Mouse (Mus musculus) cerebellum, adult 2 months (tissue): ENCODE results near the gene R3hdm2. TPM values are rescaled to one million over a fixed set of nuclear protein-coding genes. Genes with fewer than 3 reads are reported as not detected.
A peak's percentile ranks its signal among the peaks of the same experiment; 100 is the strongest.

Source experiments
- DNase-seq, 2 experiments: peaks; one replicate each; pipeline ENCODE4 v3.0.0; 2021
- H3K27ac ChIP-seq: fragments of 200-500 bp; 2 replicates; pipeline ENCODE4 v1.5.1; 2012; ENCODE audit warnings: low read length, control low read depth, inconsistent platforms; ENCODE audit not compliant: insufficient read depth
- H3K27me3 ChIP-seq: fragments of 200-500 bp; 2 replicates; pipeline ENCODE4 v1.6.1; 2012; ENCODE audit warnings: inconsistent platforms, mild to moderate bottlenecking, low read length, moderate library complexity; ENCODE audit not compliant: control insufficient read depth, insufficient read depth
- H3K4me1 ChIP-seq: fragments of 200-500 bp; 2 replicates; pipeline ENCODE4 v1.6.1; 2011; ENCODE audit warnings: low read length; ENCODE audit not compliant: control insufficient read depth, insufficient read depth
- H3K4me3 ChIP-seq: fragments of 200-500 bp; replicated peaks from 2 replicates; pipeline ENCODE3; 2011; ENCODE audit warnings: mild to moderate bottlenecking, low read depth, low read length, control low read depth; ENCODE audit not compliant: insufficient read depth
- CTCF ChIP-seq: fragments of 200-500 bp; IDR thresholded peaks from 2 replicates; pipeline ENCODE4 v1.5.1; 2011; ENCODE audit warnings: low read depth, mild to moderate bottlenecking, control low read depth, low read length, moderate library complexity, borderline replicate concordance; ENCODE audit not compliant: insufficient read depth
- POLR2A ChIP-seq: fragments of 200-500 bp; IDR thresholded peaks from 2 replicates; pipeline ENCODE4 v1.6.1; 2011; ENCODE audit warnings: low read length, control low read depth, borderline replicate concordance; ENCODE audit not compliant: insufficient read depth
- WGBS: fragments of 180-500 bp; shearing (Covaris S2); methylation state at CpG from one replicate; pipeline ENCODE4 v1.1.7; 2018; 5-methylcytosine and 5-hydroxymethylcytosine counted together
- polyA plus RNA-seq: library from polyadenylated mRNA; depleted of rRNA; stranded (reverse); fragments of >200 nt; gene quantifications from 2 replicates; pipeline ENCODE4 v1.2.3, GENCODE M21; 2012

R3hdm2 gene
- polyA plus RNA-seq, 1 experiment: 137 TPM

- TF ChIP-seq CTCF: no peak
- TF ChIP-seq POLR2A: no peak
- Histone ChIP-seq H3K27me3 (no peaks in the 10 kb centered on the region), H3K27ac (no peak overlapping the region), H3K4me3 (no peak overlapping the region), H3K4me1 (no peaks in the 10 kb centered on the region)
- no peak for DNase-seq
- WGBS: 94% methylated on average over 4 of the region's 4 CpGs
Measured at GRCm38 (mm10) chr10:127475175-127475574, 95.0 kb downstream of the R3hdm2 start.

GRCm38 (mm10) chr10:127476541-127476940 lies 96.4 kb downstream of the R3hdm2 start:
- TF ChIP-seq CTCF (no peak), POLR2A (no peak)
- no peak overlapping the region for H3K27ac ChIP-seq
- no peak overlapping the region for H3K4me3 ChIP-seq
- DNase-seq: no peak
- H3K4me1 ChIP-seq: peaks cover 1% of the 10 kb centered on the region; the same call in 1 of the 2 replicates
- 87% methylated on average over 3 of the region's 3 CpGs for WGBS
- no peaks in the 10 kb centered on the region for H3K27me3 ChIP-seq

DNA sequence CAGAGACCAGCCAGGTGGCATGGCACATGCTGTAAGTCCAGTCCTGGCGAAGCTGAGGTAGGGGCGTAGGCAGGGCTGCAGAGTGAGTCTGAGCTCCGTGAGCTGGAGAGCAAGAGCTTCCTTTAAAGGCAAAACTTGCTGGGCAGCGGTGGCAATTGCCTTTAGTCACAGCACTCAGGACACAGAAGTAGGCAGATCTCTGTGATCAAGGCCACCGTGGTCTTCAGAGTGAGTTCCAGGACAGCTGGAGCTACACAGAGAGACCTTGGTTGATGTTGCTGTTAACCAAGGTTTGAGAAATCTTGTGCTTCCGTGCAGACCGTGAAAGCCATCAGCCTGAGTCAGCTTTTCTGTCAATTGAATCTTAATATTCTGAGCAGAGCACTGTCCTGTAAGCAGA lies 97.2 kb downstream of the R3hdm2 start:
- peaks cover 2% of the 10 kb centered on the region; the same call in 1 of the 2 replicates for H3K4me1 ChIP-seq
- no peaks in the 10 kb centered on the region for H3K27me3 ChIP-seq
- TF ChIP-seq POLR2A (no peak), CTCF (no peak)
- no peak overlapping the region for H3K4me3 ChIP-seq
- no peak overlapping the region for H3K27ac ChIP-seq
- no peak for DNase-seq
- WGBS: 77% methylated on average over 7 of the region's 7 CpGs

GRCm38 (mm10) chr10:127479131-127479530 lies 99.0 kb downstream of the R3hdm2 start:
- 77% methylated on average over 4 of the region's 4 CpGs for WGBS

DNA sequence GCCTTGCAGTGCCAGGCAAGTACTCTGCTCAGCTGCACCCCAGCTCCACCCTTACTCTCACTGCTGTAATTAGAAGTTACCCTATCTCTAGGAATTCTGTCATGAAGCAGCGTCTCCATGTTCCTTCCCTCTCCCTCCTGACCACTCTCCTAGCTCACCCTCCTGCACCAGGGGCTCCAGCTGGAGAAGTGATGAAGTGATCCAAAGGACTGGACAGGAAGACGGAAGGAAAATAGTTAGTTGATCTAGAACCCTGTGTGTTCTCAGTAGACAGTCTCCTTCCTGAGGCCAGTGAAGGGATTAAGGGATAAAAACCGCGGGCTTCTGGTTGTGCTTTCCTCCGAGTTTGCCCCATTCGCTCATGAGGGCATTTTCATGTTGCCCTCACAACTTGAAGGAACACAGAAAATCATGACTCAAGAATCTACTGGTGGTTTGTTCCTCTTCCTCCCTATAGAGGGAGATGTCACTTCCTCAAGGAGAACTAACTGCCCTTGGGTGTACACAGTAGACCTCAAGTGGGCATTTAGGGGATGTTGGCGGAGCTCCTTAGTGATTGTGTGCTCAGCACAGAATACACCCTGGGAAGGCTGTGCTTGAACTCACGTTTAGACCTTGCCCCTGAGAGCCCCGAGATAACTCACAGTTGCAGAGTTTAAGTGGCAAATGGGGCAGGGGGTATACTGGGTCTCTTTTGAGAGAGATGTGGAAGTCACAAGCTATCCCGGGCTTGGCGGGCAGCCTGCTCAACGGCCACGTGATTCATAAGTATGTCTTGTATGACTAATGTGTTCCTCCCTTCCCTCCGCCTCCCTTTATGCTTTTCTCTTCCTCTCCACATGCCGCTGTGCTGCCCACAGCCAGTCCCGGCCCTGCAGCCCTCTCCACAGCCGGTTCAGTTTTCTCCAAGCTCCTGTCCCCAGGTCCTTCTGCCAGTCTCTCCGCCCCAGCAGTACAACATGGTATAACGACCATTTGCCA lies 101.0 kb downstream of the R3hdm2 start:
- TF ChIP-seq CTCF: no peak
- TF ChIP-seq POLR2A: no peak
- H3K27me3 ChIP-seq: no peaks in the 10 kb centered on the region
- 64% methylated on average over 19 of the region's 19 CpGs for WGBS
- peaks cover 2% of the 10 kb centered on the region for H3K4me1 ChIP-seq
- DNase-seq: peak in 1 of 2 experiments; percentile 30
- no peak overlapping the region for H3K27ac ChIP-seq
- H3K4me3 ChIP-seq: no peak overlapping the region

More at GRCm38 (mm10) chr10:127479131-127479530, 99.0 kb downstream of the R3hdm2 start:
- H3K27me3 ChIP-seq: no peaks in the 10 kb centered on the region
- peak in 1 of 2 experiments; percentile 60 for DNase-seq
- no peak overlapping the region for H3K4me3 ChIP-seq
- no peak overlapping the region for H3K27ac ChIP-seq
- no peak for TF ChIP-seq POLR2A
- peak; percentile 32; the same call in 1 of the 2 replicates for TF ChIP-seq CTCF
- peaks cover 2% of the 10 kb centered on the region; the same call in 1 of the 2 replicates for H3K4me1 ChIP-seq

DNA sequence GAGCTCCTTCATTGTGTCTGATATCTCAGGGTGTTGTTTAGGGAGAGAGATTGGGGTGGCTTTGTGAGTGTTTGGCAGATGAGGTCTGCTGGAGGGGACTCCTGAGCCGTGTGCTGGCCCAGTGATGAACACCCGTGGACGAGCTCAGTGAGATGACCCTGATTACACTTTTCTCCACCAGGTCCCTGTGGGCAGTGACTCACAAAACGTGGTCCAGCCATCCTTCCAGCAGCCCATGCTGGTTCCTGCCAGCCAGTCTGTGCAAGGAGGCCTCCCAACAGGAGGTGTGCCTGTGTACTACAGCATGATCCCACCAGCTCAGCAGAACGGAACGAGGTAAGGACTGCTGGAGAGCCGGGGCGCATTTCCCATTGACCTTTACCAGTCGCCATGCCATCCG lies 105.1 kb downstream of the R3hdm2 start:
- Histone ChIP-seq H3K27ac (no peak overlapping the region), H3K4me3 (no peak overlapping the region), H3K4me1 (peaks cover 10% of the 10 kb centered on the region), H3K27me3 (no peaks in the 10 kb centered on the region)
- TF ChIP-seq CTCF (no peak), POLR2A (no peak)
- 51% methylated on average over 10 of the region's 10 CpGs for WGBS
- DNase-seq: no peak

DNA sequence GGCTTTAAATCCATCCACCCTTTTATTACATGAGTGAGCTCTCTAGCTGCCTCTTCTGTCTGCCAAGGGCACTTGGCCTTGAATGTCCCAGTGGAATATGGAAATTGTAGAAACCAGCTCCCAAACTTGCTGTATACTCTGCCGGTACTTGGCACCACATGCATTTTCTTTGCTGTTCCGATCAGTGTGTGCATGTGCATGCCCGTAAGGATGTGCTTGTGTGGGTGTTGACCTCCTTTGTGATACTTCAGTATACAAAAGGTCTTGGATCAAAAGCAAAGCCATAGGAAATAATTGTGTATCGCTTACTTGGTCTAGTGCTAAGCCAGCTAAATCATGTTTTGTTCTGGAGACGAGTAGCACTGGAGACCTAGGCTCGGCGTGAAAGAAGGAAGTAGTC lies 108.7 kb downstream of the R3hdm2 start:
- DNase-seq: no peak
- TF ChIP-seq POLR2A: no peak
- no peak for TF ChIP-seq CTCF
- Histone ChIP-seq H3K27me3 (no peaks in the 10 kb centered on the region), H3K4me1 (peaks cover 32% of the 10 kb centered on the region), H3K4me3 (no peak overlapping the region), H3K27ac (no peak overlapping the region)
- WGBS: 72% methylated on average over 7 of the region's 7 CpGs
